Mouse (Mus musculus) heart, adult 8-10 months (tissue): ENCODE results near the gene Vax1. TPM values are rescaled to one million over a fixed set of nuclear protein-coding genes. Genes with fewer than 3 reads are reported as not detected.

Experiments used
- DNase-seq: peaks from one replicate; pipeline ENCODE4 v3.0.0; 2022; ENCODE audit warnings: low spot score
- total RNA-seq, 4 experiments: library from RNA; stranded (reverse); gene quantifications; 2 replicates each; pipeline ENCODE4 v1.2.4; 2022

The Vax1 gene
- not detected for total RNA-seq

- DNase-seq: no peak
These were observed at the start of gene Vax1 for GRCm38 (mm10) chr19:59169936-59170765. TSS of gene Vax1 (minus strand) at chr19:59170056.

GRCm38 (mm10) chr19:59218991-59219390 is 49.1 kb upstream of the Vax1 start, which contains the start of gene Kcnk18:
TSS of gene Kcnk18 (plus strand) at chr19:59219214.
- no peak for DNase-seq

GRCm38 (mm10) chr19:59216891-59217290 is 47.0 kb upstream of the Vax1 start:
- DNase-seq: no peak

GRCm38 (mm10) chr19:59208986-59209385 is 39.1 kb upstream of the Vax1 start:
- DNase-seq: no peak

- peak; percentile 40 for DNase-seq
These were observed 38.6 kb upstream of the Vax1 start for GRCm38 (mm10) chr19:59208475-59208874.

- peak; percentile 38 for DNase-seq
These were observed 28.3 kb upstream of the Vax1 start for GRCm38 (mm10) chr19:59198161-59198560.

- DNase-seq: peak; percentile 21
These were observed 26.3 kb upstream of the Vax1 start for GRCm38 (mm10) chr19:59196111-59196666.

- no peak for DNase-seq
These were observed 25.4 kb upstream of the Vax1 start for GRCm38 (mm10) chr19:59195181-59195770.

- DNase-seq: no peak
These were observed 24.3 kb upstream of the Vax1 start for GRCm38 (mm10) chr19:59193986-59194820.

GRCm38 (mm10) chr19:59193456-59193855 is 23.6 kb upstream of the Vax1 start:
- DNase-seq: no peak

- no peak for DNase-seq
These were observed 22.6 kb upstream of the Vax1 start for GRCm38 (mm10) chr19:59192491-59192890.

GRCm38 (mm10) chr19:59191123-59191505 is 21.3 kb upstream of the Vax1 start:
- no peak for DNase-seq

GRCm38 (mm10) chr19:59190431-59191122 is 20.7 kb upstream of the Vax1 start:
- DNase-seq: no peak

GRCm38 (mm10) chr19:59188981-59189380 is 19.1 kb upstream of the Vax1 start:
- no peak for DNase-seq

- no peak for DNase-seq
These were observed 14.1 kb upstream of the Vax1 start for GRCm38 (mm10) chr19:59184000-59184399.

- no peak for DNase-seq
These were observed 3.6 kb upstream of the Vax1 start for GRCm38 (mm10) chr19:59173341-59174015.

GRCm38 (mm10) chr19:59172781-59173180 is 2.9 kb upstream of the Vax1 start:
- no peak for DNase-seq

- no peak for DNase-seq
These were observed 2.0 kb upstream of the Vax1 start for GRCm38 (mm10) chr19:59171871-59172245.

GRCm38 (mm10) chr19:59171151-59171870 is 1.5 kb upstream of the Vax1 start:
- DNase-seq: no peak

- DNase-seq: no peak
These were observed 875 bp upstream of the Vax1 start for GRCm38 (mm10) chr19:59170766-59171095.
